ENCODE assay signal across 32 mouse cellular contexts in the genomic region with DNA sequence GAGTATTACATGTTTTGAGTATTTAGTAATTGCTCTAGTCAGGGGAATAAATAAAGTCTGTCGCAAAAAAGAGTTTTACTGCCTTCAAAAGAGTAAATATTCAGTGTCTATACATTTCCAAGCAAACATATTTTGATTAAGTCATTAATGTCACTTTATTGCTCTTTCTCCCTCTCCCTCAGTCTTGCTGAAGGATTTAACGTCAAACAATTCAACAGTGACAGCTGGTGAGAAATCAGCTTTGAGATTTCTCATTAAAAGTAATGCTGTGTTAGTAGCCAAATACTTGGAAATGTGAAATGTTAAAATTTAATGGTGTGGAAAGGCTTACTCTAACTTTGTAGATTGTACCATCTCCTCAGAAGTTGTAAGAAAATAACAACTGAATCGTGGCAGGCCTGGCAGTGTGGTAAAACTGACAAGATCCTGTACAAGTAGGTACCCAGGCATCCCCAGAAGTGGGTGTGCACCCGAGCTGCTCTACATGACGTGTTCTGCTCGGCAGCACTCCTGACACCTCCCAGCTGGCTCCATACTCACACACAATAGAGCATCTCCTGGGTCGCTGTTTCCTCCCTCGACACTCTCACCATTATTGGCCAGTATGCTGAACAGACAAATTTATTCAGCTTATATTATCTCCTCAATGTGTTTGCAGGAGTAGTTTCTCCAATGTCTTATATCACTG.
A peak's percentile ranks its signal among the peaks of the same experiment; 100 is the strongest.
DNase-seq lines count a peak whose midpoint lies in the region; ATAC-seq lines count a peak whose summit lies in the region.
"Had no signal": no experiment of that assay in that cellular context is flagged by ENCODE, and none has a peak within 500 bp of the region (broad histone marks: within the 10 kb centered on the region; RNA-seq: fewer than 3 reads in every experiment).

No protein-coding gene starts in this region.

- no peak overlapping the region for H3K9ac ChIP-seq in forebrain, embryonic 13.5 days
- no peak overlapping the region for H3K9ac ChIP-seq in forebrain, embryonic 16.5 days (replicated peaks; ENCODE audit: low read depth, low read length)
- H3K9ac ChIP-seq in liver, embryonic 12.5 days = no peak overlapping the region
- H3K9ac ChIP-seq: embryonic facial prominence, embryonic 15.5 days; hindbrain, embryonic 13.5 days; lung, embryonic 15.5 days; neural tube, embryonic 12.5 days had no signal

- H3K9me3 ChIP-seq in forebrain, embryonic 13.5 days (replicated peaks) = no peaks in the 10 kb centered on the region
- H3K9me3 ChIP-seq in forebrain, embryonic 10.5 days = no peaks in the 10 kb centered on the region
- H3K9me3 ChIP-seq in forebrain, embryonic 16.5 days (ENCODE audit: control insufficient read depth, low read length) = no peaks in the 10 kb centered on the region
- 0 out of 2 replicates have a peak, but pooled peaks cover 4% of the 10 kb centered on the region for H3K9me3 ChIP-seq in liver, embryonic 12.5 days (replicated peaks)
- H3K9me3 ChIP-seq: embryonic facial prominence, embryonic 10.5 days; embryonic facial prominence, embryonic 15.5 days; hindbrain, embryonic 13.5 days; lung, embryonic 15.5 days; neural tube, embryonic 12.5 days had no signal

- ATAC-seq in forebrain, embryonic 13.5 days = peak; percentile 63; the same call in 1 of the 2 replicates
- ATAC-seq in forebrain, embryonic 16.5 days = peak; percentile 79
- no peak for ATAC-seq in liver, embryonic 12.5 days
- ATAC-seq: intestine, embryonic 16.5 days; midbrain, embryonic 16.5 days; Patski had no signal

- H3K4me2 ChIP-seq in forebrain, embryonic 13.5 days = no peak overlapping the region
- no peak overlapping the region for H3K4me2 ChIP-seq in forebrain, embryonic 16.5 days (ENCODE audit: low read length)
- H3K4me2 ChIP-seq in liver, embryonic 12.5 days = no peak overlapping the region
- H3K4me2 ChIP-seq: embryonic facial prominence, embryonic 15.5 days; heart, embryonic 11.5 days; hindbrain, embryonic 13.5 days; lung, embryonic 15.5 days; midbrain, embryonic 11.5 days; neural tube, embryonic 12.5 days had no signal

- no peaks in the 10 kb centered on the region for H3K36me3 ChIP-seq in forebrain, embryonic 13.5 days (ENCODE audit: poor library complexity, severe bottlenecking)
- H3K36me3 ChIP-seq in forebrain, embryonic 10.5 days (replicated peaks) = no peaks in the 10 kb centered on the region
- no peaks in the 10 kb centered on the region for H3K36me3 ChIP-seq in forebrain, embryonic 16.5 days (ENCODE audit: control insufficient read depth, insufficient read depth)
- H3K36me3 ChIP-seq in liver, embryonic 12.5 days = no peaks in the 10 kb centered on the region
- H3K36me3 ChIP-seq: embryonic facial prominence, embryonic 10.5 days; embryonic facial prominence, embryonic 15.5 days; G1E; hindbrain, embryonic 13.5 days; lung, embryonic 15.5 days; neural tube, embryonic 12.5 days had no signal

- intact Hi-C loops in heart, postnatal 10 days (cut with DNase I) = no loop called here

- 54% methylated on average over 8 of the region's 8 CpGs for whole genome bisulfite sequencing in forebrain, embryonic 13.5 days
- 84% methylated on average over 8 of the region's 8 CpGs for WGBS in forebrain, embryonic 10.5 days
- WGBS in forebrain, embryonic 16.5 days = 38% methylated on average over 8 of the region's 8 CpGs
- 59% methylated on average over 8 of the region's 8 CpGs for WGBS in liver, embryonic 12.5 days (ENCODE audit: insufficient replicate concordance)

- H3K27ac ChIP-seq in forebrain, embryonic 13.5 days = no peak overlapping the region
- H3K27ac ChIP-seq in forebrain, embryonic 10.5 days = no peak overlapping the region
- H3K27ac ChIP-seq in forebrain, embryonic 16.5 days (ENCODE audit: low read length) = no peak overlapping the region
- no peak overlapping the region for H3K27ac ChIP-seq in liver, embryonic 12.5 days
- H3K27ac ChIP-seq: embryonic facial prominence, embryonic 10.5 days; embryonic facial prominence, embryonic 15.5 days; hindbrain, embryonic 13.5 days; lung, embryonic 15.5 days; neural tube, embryonic 12.5 days; stomach, postnatal 0 days had no signal

- no peak for DNase-seq in forebrain, embryonic 10.5 days (ENCODE audit: extremely low spot score, low spot score)
- DNase-seq in heart, postnatal 10 days = peak; percentile 12 to 22
- no peak for DNase-seq in heart, adult 8-10 months (ENCODE audit: low spot score)
- DNase-seq in kidney, postnatal 4 days = peak; percentile 23 to 27
- no peak for DNase-seq in kidney, adult 11 months
- DNase-seq: adrenal gland, postnatal 25 days; cerebellum, adult 2 months; cerebellum, postnatal 14 days; heart, postnatal 4 days; kidney, adult 9 months; liver; lung, postnatal 36 days; right cerebral cortex, adult 18-20 months; right cerebral cortex, postnatal 4 days; thymus, adult 18-20 months; thymus, postnatal 25 days had no signal

- no peaks in the 10 kb centered on the region for H3K27me3 ChIP-seq in forebrain, embryonic 13.5 days
- no peaks in the 10 kb centered on the region for H3K27me3 ChIP-seq in forebrain, embryonic 10.5 days (ENCODE audit: poor library complexity, severe bottlenecking)
- H3K27me3 ChIP-seq in forebrain, embryonic 16.5 days (replicated peaks; ENCODE audit: control insufficient read depth, insufficient read depth, low read length) = no peaks in the 10 kb centered on the region
- H3K27me3 ChIP-seq in liver, embryonic 12.5 days (replicated peaks) = no peaks in the 10 kb centered on the region
- H3K27me3 ChIP-seq: CH12.LX; embryonic facial prominence, embryonic 15.5 days; hindbrain, embryonic 13.5 days; lung, embryonic 15.5 days; neural tube, embryonic 12.5 days; Patski had no signal

- H3K4me3 ChIP-seq in forebrain, embryonic 13.5 days = no peak overlapping the region
- no peak overlapping the region for H3K4me3 ChIP-seq in forebrain, embryonic 10.5 days
- no peak overlapping the region for H3K4me3 ChIP-seq in forebrain, embryonic 16.5 days (replicated peaks; ENCODE audit: low read length)
- no peak overlapping the region for H3K4me3 ChIP-seq in liver, embryonic 12.5 days
- H3K4me3 ChIP-seq: embryonic facial prominence, embryonic 10.5 days; embryonic facial prominence, embryonic 15.5 days; hindbrain, embryonic 13.5 days; lung, embryonic 15.5 days; neural tube, embryonic 12.5 days had no signal

- no peaks in the 10 kb centered on the region for H3K4me1 ChIP-seq in forebrain, embryonic 13.5 days
- H3K4me1 ChIP-seq in forebrain, embryonic 10.5 days = no peaks in the 10 kb centered on the region
- H3K4me1 ChIP-seq in forebrain, embryonic 16.5 days (replicated peaks; ENCODE audit: control insufficient read depth, insufficient read depth, low read length) = peaks cover 7% of the 10 kb centered on the region; the same call in 1 of the 2 replicates
- H3K4me1 ChIP-seq in liver, embryonic 12.5 days = no peaks in the 10 kb centered on the region
- H3K4me1 ChIP-seq: embryonic facial prominence, embryonic 10.5 days; embryonic facial prominence, embryonic 15.5 days; hindbrain, embryonic 13.5 days; lung, embryonic 15.5 days; neural tube, embryonic 12.5 days had no signal

Comparison
In these comparisons a context has a peak if more than half of its experiments do, and no peak if none do; other contexts are left out.
1. DNase-seq: peak in heart, postnatal 10 days (2 of 2) and kidney, postnatal 4 days (2 of 2); none in forebrain, embryonic 10.5 days (single experiment), heart, adult 8-10 months (single experiment) and kidney, adult 11 months (single experiment).